13 mouse cellular contexts compared by ENCODE assay signal in the genomic region with DNA sequence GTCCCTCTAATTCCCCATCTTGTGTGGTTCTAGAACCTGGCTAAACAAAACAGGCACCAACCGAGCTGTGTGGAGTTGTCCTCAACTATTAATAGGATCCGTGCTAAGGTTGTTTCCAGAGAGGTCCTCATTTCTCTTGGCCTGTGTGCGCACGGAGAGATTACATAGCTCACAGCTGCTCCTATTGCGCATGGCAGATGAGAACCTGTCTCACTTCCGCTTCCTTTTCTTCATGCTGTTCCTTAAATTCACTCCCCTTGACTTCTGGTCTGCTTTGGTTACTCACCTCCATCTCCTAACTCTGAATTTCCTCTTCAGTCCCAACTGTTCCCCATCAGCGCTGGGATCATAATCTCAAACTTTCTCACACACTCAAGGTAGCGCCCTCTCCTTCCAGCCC.
"Had no signal": no experiment of that assay in that cellular context is flagged by ENCODE, and none has a peak within 500 bp of the region (broad histone marks: within the 10 kb centered on the region; RNA-seq: fewer than 3 reads in every experiment).

No protein-coding gene starts in this region.

- H3K27me3 ChIP-seq: liver, embryonic 15.5 days; midbrain, embryonic 13.5 days; stomach, embryonic 15.5 days had no signal

- H3K27ac ChIP-seq: left cerebral cortex, adult 2 months; limb, embryonic 10.5 days; liver, embryonic 15.5 days; macrophage; midbrain, embryonic 13.5 days; stomach, embryonic 15.5 days had no signal

- H3K4me1 ChIP-seq: limb, embryonic 10.5 days; liver, embryonic 15.5 days; midbrain, embryonic 13.5 days; stomach, embryonic 15.5 days had no signal

- DNase-seq: kidney, postnatal 14 days; lung, adult 2 months; spleen, adult 18-20 months; thymus, postnatal 4 days had no signal

- H3K9ac ChIP-seq: liver, embryonic 15.5 days; midbrain, embryonic 13.5 days; stomach, embryonic 15.5 days had no signal

- H3K36me3 ChIP-seq: limb, embryonic 10.5 days; liver, embryonic 15.5 days; midbrain, embryonic 13.5 days; stomach, embryonic 15.5 days had no signal

- H3K9me3 ChIP-seq: limb, embryonic 10.5 days; liver, embryonic 15.5 days; midbrain, embryonic 13.5 days; stomach, embryonic 15.5 days had no signal

- ATAC-seq: lung, postnatal 0 days; midbrain, embryonic 13.5 days had no signal

- H3K4me3 ChIP-seq: left cerebral cortex, adult 2 months; limb, embryonic 10.5 days; liver, embryonic 15.5 days; midbrain, embryonic 13.5 days; myocyte; stomach, embryonic 15.5 days had no signal

- H3K4me2 ChIP-seq: liver, embryonic 11.5 days; liver, embryonic 15.5 days; midbrain, embryonic 13.5 days; stomach, embryonic 15.5 days had no signal
